Mouse (Mus musculus): ENCODE results near the gene Itprip.
"Not testable (repeated sequence)": the region's sequence is repeated elsewhere in the genome, so short reads cannot be mapped to it uniquely, and the experiment has no call there.

Itprip gene

GRCm38 (mm10) chr19:47852131-47852530 lies 67.0 kb downstream of the Itprip start:
- DNase-seq, result not testable (repeated sequence)

GRCm38 (mm10) chr19:47849735-47850134 lies 69.4 kb downstream of the Itprip start:
- DNase-seq, result no peak
